Mouse (Mus musculus) cortical plate, adult 2 months (tissue): ENCODE results near the gene Cdc40.

Experiments used
- CTCF ChIP-seq: fragments of 200-500 bp; IDR thresholded peaks from 2 replicates; pipeline ENCODE4 v1.5.1; 2011; ENCODE audit warnings: mild to moderate bottlenecking, control low read depth, low read length; ENCODE audit not compliant: insufficient read depth; ENCODE audit errors: extremely low read depth
- POLR2A ChIP-seq: fragments of 200-500 bp; IDR thresholded peaks from 2 replicates; pipeline ENCODE4 v1.6.1; 2011; ENCODE audit warnings: mild to moderate bottlenecking, low read length, control low read depth; ENCODE audit not compliant: insufficient read depth; ENCODE audit errors: extremely low read depth

DNA sequence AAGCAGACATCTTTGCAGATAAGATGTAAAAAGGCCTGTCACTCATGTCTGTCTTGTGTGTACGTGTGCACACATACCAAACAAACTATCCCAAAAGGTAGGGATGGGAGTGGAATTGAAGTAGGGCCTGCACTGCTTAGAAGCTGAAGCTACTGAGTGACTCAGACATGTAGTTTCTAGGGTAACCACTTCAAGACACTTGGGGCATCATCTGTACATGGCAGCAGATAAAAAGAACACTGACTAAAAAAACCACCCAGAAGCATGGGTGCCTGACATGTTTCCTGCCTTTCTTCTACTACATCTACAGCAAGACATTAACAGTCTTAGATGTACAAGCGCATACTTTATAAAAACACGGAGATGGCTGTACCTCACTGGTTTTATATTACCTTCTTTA lies 4.9 kb downstream of the Cdc40 start:
- no peak for TF ChIP-seq POLR2A
- no peak for TF ChIP-seq CTCF
